Mouse (Mus musculus): ENCODE results near the gene Wdr77.
A peak's percentile ranks its signal among the peaks of the same experiment; 100 is the strongest.
"Not testable (repeated sequence)": the region's sequence is repeated elsewhere in the genome, so short reads cannot be mapped to it uniquely, and the experiment has no call there.

Gene Wdr77

DNA sequence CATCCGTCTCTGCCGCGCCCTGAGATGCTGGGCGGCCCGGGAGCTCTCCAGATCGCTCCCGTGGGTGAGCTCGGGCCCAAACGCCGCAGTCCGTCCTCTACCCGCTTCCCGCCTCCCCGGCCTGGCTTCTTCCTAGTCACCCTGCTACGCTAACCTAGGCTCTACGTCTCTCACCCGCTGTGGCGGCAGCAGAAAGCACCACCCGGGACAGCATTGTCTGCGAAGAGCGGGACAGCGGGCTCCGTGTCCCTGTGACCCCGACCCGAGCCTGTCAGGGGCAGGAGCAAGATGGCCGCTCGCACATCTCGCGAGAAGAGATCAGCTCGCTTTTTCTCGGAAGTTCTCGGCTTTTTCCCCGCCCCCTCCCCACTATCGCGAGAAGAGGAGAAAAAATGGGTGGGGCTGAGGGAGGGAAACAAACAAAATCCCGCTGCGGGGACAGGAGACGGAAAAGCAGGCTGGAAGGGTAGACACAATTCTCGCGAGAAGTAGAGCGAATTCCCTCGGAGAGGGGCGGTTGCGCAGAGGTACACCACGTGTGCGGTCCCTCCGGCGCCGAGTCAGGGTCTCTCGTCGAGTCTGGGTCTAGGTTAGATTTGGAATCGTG is at the start of gene Wdr77:
Gene Wdr77 (plus strand): TSS at position 396 of the 607 bp plus-strand sequence.
- DNase-seq: peak; percentile 99

DNA sequence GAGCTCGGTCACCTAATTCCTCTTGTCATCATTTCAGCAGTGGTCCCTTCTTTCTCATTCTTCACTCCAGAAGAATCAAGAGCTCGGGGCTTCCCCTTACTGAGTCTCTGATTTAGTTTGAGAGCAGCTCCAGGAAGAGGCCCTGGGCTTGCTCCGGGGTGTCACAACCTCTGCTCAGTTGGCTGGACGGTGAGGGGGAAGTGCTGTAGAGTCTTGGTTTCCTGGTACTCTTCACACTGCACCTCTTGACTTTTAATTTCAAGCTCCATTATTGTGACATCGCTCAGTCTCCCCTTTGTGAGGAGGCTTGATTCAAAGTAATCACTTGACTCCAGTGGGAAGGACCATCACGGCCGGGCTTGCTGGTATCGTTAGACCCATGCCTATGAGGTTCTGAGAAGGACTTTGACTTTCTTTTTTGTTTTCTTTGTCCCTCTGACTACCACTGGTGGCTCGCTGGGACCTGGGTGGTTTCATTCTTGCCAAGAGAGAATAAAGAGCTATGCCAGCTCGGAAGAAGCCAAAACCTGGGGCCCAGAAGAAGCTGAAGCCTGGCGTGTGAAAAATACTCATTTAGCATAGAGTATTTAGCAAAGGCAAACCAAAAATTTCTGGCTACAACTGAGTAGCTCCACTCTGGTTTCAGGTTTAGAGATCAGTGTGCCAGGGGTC is 48.5 kb upstream of the Wdr77 start:
- DNase-seq: no peak

DNA sequence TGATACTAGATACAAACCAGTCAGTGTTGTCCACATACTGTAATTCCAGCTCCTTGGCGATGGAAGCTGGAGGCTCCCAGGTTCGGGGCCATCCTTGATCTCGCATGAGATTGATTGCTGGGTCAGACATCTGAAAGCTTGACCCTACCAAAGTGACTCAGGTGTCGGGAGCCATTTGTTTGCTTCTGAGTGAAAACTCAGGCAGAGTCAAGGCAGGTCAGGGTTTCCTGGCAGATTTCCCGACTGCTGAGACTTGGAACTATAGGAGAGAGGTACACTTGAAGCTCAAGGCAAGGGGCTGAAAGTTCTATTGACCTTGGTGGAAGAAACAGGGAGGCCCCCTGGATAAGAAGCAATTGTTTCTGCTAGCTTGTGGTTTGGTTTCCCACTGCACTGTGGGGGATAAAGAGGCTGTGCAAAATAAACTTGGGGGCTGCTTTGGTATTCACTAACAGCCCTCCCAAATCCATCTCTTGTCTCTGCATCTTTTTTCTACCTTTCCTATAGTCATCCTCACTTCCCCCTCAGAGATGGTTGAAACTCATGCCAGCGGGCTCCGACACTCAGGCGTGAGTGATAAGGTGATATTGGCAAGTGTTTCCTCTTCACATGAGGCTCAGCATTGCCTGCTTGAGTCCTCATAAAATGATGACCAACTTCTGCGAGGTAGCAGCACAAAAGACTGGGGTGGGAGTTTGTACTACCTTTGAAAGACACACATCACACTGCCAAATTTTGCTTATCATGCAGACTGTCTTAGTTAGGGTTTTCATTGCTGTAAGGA is 46.9 kb upstream of the Wdr77 start:
- no peak for DNase-seq

DNA sequence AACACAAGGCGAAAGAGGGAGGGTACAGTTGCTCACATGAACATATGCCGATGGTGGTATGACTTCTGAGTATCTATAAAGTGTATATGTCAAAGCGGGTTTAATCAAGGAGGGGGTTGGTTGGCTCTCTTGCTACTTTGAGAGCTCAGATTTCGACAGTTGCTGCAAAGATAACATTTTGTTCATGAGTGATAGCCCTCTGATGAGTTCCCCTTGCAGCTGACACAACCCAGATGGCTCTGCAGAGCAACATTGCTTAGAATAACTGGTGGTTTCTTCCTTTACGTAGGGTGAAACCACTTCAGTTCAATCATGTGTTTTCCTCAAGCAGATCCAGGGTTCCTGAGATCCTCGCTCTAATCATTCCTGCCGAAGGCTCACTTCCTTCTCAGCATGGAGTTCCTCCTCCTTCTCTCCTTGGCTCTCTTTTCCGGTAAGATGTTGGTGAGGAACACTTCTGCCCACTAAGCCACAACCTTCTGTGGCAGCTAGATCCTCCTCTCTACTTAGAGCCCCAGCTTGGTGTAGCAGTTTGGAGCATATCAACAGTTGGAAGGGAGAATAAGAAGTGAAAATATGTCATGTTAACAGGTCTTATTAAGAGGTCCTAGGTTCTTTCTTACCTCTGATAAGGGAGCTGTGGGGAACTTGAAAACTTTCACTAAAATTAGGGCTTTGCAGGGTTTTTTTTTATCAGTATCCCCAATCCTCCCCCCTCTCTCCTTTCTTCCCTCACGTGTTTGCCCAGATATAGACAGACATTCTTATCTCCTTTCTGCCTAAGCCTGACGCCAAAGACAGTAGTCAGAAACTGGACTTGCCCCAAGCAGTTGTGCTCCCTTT is 45.1 kb upstream of the Wdr77 start:
- no peak for DNase-seq

DNA sequence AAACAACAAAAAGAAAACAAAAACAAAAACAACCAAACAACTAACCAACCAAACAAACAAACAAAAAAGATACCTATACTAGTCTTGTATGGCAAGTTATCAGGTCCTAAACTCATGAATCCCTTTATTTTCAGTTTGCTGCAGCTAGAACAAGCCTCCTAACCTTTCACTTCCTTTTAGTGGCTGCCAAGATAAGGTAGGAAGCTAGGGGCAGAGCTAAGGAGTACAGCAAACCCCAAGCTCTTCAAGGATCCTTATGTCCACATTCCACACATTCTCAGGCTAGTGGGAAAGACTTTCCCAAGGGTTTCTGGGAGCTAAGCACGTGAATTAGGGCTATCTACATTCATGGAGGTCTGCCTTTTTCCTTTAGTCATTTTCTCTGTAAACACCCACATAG is 43.9 kb upstream of the Wdr77 start:
- no peak for DNase-seq

DNA sequence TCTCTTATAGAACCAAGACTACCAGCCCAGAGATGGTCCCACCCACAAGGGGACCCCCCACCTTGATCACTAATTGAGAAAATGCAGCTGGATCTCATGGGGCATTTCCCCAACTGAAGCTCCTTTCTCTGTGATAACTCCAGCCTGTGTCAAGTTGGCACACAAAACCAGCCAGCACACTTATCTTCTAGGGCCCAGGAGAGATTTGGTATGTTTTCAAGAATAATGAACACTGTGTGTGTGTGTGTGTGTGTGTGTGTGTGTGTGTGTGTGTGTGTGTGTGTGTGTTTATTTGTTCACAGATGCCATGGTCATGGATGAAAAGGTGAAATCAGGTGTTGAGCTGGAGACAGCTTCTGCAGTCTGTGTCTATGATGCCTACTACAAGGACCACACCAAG is 42.7 kb upstream of the Wdr77 start:
- not testable (repeated sequence) for DNase-seq

DNA sequence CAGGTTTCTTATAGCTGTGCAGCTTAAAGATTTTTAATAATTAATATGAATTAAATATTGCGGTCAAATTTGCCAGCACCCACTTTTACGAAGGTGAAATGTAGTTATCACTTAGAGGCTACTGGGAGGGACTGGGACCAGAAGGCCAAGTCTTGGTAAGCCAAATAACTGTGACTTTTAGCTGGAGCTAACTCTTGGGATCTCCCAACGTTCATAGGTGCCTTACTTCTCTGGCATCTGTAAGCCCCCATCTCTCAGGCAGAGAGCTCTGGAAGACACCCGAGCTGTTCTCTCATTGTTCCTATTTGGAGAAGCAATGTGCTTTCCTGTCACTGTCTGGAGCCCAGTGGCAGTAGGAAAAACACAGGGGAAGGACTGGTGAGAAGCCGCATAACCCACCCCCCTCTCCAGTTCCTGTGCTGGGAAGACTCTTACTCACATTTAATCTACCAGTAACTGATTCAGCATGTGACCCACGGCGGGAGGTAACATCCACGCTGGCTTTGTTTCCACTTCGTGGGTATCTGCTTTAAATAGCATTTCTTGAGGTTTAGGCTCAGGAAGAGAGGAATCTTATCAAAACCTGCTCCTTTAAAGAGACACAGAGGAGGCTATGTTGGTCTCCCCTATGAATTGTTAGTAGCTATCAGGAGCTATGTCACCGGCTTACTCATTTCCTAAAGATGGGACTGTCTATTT is 41.4 kb upstream of the Wdr77 start:
- no peak for DNase-seq

DNA sequence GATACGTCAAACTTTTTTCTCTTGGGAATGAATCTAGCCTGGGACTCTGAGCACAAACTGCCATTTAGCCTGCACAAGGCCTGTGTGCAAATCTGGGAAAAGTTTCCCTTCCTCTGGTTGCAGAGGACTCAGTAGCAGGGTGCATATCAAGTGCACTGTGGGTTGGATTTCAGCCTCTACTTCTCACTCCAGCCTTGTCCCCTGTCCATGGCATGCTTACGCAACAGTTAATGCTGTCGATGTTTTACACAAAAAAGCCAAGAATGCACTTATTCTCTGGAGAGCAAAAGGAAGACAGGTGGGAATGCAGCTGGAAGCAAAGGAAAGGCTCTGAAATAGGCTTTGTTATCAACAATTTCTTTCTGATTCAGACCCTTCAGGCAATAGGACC is 40.8 kb upstream of the Wdr77 start:
- DNase-seq: no peak

DNA sequence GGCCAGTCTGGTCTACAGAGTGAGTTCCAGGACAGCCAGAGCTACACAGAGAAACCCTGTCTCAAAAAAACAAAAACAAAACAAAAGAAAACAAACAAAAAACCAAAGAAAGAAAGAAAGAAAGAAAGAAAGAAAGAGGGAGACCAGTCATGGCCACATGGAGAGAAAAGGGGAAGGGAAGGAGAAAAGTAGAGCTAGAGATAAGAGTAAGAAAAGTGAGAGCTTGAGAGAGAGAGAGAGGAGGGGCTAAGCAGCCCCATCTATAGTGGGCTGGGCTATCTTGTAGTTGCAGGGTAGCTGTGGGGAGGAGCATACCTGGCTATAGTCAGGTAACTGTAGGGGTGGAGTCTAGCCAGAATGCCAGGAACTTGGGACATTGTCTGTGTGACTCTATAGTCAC is 38.4 kb upstream of the Wdr77 start:
- DNase-seq: not testable (repeated sequence)

DNA sequence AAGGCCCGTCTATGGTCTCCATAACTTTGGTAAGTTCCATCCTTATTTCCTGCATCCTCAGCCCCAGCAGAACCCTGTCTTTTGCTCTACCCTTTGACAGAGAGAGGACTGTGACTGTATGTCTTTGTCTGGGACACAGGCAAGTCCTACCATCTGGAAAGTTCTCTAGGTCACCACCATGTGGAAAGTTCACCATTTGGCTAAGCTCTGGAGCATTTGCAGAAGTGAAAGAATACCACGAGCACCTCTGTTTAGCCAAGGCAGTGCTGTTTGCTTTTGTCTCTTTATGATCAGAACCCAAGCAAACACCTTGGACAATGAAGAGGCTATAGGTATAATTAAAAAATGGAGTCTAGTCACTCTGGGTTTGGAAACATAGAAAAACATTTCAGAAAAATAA is 37.2 kb upstream of the Wdr77 start:
- DNase-seq: no peak

DNA sequence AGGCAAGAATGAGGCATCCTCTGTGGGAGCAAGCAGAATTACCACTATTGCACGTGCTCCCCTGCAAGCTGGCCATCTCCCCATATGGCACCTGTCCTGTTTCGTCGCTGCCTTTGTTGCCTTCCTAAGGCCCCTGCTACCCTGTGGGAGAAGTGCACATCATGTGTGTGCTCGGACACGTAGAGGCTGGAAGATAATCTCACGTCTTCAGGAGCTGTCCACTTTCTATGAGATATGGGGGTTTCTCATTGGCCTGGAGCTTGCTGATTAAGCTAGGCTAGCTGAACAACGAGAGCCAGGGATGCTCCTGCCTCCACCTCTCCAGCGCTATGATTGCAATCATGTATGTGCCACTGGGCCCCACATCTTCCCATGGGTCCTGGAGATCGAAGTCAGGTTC is 34.6 kb upstream of the Wdr77 start:
- DNase-seq: no peak

DNA sequence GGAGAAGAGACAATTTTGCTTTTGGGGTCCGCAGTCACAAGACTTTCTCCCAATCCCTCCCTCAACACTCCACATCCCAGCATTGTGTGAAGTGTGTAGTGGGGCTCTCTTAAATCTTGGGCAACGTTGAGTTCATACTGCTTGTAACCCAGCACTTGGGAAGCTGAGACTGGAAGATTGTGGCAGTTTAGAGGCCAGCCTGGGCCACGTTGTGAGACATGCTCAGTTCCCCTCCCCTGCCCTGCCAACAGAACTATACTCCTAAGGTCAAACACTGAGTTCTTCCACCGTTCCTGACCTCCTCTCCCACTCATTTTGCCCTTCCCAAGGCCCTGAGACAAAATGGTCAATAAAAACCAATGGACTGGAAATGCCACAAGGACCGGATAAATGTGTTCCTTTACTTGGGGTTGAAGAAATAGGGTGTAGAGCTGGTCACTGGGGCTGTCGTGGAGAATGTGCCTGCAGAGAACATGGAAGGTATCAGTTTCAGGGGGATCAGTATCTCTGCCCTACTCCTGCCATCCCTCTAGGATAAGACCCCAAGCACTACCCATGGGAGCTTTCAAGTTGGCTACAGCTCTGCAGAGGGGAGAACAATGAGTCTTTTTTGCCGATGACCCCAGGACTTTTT is 31.5 kb upstream of the Wdr77 start:
- DNase-seq: no peak

DNA sequence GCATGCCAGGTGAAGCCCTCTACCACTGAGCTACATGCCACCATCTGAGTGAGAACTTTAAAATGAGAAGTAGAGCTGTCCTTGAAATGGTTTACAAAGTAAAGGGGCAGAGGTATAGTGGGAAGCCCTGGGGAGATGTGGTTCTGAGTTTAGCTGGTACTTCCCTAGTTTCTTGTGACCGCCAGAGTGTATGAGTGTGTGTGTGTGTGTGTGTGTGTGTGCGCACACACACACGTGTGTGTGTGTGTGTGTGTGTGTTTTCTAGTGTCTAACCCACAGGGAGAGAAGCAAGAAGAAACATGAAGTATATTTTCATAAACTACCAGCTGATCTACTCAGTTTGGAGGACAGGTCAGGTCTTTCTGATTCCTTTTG is 31.0 kb upstream of the Wdr77 start:
- DNase-seq: no peak

DNA sequence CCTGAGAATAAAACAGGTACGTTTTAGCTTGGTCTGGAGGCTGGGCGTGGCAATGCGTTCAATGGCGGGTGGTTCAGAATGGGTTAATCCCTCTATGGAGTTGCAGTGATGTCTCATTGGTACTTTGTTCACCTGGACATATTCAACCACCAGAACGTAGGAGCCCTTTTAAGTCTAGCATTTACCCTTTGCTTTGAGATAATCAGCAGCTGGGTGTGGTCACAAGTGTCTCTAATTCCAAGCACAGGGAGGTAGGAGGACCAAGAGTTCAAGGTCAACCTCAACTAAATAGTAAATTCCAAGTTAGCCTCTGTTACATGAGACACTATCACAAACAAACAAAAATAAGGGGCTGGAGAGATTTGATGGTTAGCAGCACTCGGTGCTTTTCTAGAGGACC is 30.4 kb upstream of the Wdr77 start:
- DNase-seq: no peak

DNA sequence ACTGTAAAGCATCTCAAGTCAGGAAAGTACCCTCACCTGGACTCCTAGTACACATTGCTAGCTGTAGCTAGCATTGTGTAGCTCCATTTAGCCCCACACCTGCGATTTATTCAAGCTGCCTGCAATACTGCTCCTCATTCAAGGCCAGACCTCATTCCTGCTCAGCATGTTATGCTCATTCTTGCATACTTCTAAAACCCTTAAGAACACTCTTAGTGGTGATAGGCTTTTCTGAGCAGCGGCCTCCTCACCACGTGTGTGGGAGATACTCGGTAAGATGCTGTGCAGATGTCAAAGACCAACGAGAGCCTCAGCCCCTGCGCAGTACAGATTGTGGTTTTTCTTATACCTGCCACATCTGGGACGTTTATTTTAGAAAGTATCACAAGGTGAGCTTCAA is 29.3 kb upstream of the Wdr77 start:
- DNase-seq: no peak

DNA sequence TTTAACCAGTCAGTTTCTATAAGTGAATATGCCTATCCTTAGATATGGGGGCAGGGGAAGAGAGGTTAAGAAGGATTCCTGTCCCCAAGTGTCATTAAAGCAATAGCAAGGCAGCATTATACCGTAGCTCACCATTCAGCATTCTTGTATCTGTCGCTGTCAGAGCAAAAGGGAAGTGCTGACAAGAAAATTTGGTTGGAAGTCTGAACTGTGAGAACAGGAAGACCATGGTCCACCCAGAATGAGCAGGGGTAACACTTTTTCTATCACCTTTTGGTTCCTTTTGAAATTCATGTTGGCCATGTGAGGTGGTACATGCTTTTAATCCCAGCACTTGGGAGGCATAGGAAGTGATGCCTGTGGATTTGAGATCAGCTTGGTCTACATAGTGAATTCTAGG is 28.1 kb upstream of the Wdr77 start:
- DNase-seq: no peak

DNA sequence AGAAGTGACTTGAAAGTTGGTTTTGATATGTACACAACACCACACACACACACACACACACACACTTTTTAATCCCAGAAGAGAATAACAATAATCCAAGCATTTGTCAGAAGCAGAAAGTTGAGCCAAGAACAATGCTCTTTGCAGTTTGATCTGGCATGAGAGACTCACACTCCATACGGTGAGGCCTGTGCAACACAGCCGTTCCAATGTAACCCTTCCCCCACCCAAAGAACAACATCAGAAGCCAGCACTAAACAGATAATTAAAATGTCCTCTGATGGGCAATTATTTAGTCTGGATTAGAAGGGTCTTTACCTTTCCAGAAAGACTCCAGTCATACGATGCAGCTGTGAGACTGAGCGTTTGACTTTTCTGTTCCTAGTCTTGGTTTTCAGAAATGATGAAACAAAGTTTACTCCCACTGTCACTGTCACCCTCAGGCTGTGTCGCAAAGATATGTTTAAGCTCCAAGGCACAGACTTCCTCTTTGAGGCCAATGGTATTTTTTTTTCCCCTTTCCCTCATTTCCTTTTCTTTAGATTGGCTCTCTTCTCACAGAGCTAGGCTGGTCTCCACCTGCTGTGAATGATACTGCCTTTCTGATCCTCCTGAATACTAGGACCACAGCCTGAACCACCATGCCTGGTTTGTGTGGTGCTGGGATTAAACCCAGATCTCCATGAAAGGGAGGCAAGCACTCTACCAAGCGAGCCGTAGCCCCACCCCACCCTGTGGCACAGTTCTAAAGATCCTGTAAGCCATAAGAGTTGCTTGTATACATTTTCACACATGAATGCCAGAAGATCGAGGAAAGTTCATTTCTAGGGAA is 26.7 kb upstream of the Wdr77 start, which contains the start of gene I830077J02Rik:
Gene I830077J02Rik (minus strand): TSS at position 425 of the 832 bp plus-strand sequence.
- no peak for DNase-seq

DNA sequence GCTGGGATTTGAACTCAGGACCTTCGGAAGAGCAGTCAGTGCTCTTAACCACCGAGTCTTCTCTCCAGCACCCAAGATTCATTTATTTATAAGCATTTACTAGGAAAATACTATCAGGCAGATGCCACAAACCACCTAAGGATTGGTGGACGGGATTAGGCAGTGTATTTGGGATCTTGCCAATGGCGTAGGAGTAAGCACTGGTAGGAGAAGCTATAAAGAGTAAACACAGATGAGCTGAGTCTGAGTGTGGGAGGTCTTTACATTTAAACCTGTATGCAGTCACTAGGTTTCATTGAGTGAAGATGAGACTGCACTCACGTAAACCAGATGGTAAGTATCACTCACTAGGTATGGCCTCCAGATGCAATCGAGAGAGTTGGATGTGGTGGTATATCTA is 25.2 kb upstream of the Wdr77 start:
- DNase-seq: no peak

DNA sequence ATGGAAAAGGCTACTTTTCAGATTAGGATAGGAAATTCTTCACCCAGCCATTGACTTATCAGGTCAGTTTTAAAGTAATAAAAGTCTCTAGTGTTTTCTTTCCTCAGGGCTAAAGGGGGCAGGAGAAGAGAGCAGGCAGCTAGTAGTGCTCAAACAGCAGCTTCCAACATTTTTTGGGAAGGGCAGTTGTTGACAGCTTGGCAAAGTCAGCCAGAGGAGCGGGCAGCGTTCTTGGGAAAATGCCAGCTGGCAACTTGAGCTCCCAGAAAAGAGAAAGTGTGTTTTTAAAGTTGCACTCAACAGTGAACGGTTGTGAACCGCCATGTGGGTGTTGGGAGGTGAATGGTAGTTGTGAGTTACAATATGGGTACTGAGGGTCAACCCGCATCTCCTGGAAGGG is 24.1 kb upstream of the Wdr77 start:
- DNase-seq: no peak

DNA sequence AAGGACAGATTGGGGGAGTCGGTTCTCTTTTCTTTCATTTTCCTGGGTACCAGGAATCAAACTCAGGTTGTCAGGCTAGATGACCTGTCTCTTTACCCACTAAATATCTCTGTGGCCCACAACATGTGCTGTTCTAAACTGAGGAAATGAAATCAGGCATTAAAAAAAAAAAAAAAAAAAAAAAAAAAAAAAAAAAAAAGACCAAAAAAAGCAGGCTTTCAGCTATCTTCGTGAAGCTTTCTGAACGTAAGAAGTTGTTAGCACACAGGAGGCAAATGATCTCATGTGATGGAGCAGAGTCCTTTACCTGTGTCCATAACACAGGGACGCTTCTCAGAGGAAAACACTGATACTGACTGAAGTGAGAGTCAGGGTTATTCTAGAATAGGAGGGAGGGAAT is 23.1 kb upstream of the Wdr77 start:
- DNase-seq: no peak

DNA sequence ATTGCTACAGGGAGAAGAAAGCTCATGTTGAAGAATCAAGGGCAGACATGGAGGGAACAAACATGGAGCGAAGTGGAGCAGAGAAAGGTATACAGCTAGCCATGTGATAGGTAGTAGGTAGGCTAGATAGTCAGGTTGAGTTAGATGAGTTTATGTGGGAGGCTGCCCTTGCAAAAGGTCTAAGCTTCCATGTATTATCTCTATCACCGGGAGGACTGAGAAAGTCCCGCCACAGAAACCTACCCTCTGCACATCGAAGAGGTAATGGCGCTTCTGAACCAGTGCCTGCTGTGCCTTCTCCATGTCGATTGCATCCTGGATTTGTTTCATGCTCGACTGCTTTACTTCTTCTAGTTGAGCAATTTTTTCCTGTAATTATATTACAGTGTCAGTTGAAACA is 7.8 kb upstream of the Wdr77 start:
- no peak for DNase-seq

Measured in embryo, embryonic 11 days (tissue).